Mouse (Mus musculus) splenic B cell, adult 2 months (primary cell): Measurements from ENCODE around the gene Stk32c.

ENCODE experiments used
- DNase-seq: peaks from one replicate; pipeline ENCODE4 v3.0.0-alpha.2; 2011; ENCODE audit warnings: low read depth, low spot score
- H3K27me3 ChIP-seq: 2 replicates; pipeline ENCODE4 v1.6.1; 2012; ENCODE audit warnings: mild to moderate bottlenecking, low read length, moderate library complexity, mixed read lengths; ENCODE audit not compliant: control insufficient read depth, poor library complexity, insufficient read depth, severe bottlenecking
- H3K36me3 ChIP-seq: 2 replicates; pipeline ENCODE4 v1.6.1; 2012; ENCODE audit warnings: mild to moderate bottlenecking, low read length, moderate library complexity, mixed read lengths; ENCODE audit not compliant: control insufficient read depth, poor library complexity, insufficient read depth, severe bottlenecking

Stk32c gene

GRCm38 (mm10) chr7:139091681-139092080 is 121.4 kb downstream of the Stk32c start:
- DNase-seq, result no peak
- Histone ChIP-seq H3K36me3 (no peaks in the 10 kb centered on the region), H3K27me3 (no peaks in the 10 kb centered on the region)

DNA sequence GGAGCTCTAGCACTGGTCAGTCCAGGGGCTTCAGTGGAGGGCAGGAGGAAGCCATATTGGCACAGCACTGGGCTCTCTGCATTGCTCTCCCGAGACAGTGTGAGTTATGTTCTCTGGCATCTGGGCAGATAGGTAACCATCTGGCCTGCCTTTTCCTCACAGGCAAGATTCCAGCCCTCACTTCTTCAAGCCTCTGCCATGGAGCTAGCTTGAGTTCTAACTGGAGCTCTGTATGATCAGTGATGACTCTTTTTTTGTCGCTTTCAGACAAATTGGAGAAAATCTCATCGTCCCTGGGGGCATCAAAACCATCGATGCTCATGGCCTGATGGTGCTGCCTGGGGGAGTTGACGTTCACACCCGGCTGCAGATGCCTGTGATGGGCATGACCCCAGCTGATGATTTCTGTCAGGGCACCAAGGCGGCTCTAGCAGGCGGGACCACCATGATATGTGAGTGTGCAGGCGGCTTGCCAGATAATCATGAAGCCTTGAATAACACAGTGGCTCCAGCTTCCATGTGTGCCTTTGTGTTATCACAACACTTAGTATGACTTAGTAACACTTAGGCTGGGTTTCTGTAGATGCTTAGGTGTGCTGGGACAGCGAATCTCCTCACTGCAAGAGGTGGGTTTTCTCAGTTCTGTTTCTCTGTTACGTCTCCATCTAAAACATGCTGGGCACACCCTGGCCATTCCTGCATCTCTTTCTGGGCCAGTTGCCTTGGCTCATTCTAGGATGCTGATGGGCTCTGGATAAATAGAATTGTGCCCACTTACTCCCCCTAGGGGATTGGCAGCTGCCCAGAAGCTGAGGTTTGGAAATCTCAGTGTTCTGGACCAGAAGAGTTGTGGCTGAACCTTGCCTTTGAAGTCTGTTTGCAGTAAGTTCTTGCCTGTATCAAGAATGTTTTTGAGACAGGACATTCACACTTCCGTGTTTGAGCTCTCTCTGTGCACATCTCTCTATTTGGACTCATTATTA is 122.9 kb downstream of the Stk32c start:
- Histone ChIP-seq H3K27me3 (no peaks in the 10 kb centered on the region), H3K36me3 (no peaks in the 10 kb centered on the region)
- no peak for DNase-seq

DNA sequence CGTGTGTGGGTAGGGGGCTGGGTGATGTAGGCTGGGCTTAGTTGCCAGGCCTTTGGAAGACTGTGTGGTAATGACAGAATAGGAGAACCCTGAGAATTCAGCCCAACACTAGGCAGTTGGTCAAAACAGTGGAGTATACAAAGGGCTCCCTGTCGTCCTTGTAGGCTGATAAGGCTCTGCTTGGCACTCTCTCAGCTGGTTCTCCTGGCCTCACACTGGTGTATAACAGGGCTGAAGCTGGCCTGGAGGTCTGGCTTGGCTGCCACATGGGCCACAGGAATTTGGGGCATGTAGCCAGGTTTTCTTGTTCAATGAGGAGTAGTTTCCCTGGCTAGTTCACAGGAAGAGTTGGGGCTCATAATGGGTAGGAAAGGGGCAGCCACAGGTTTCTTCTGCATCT is 125.3 kb downstream of the Stk32c start:
- no peaks in the 10 kb centered on the region for H3K27me3 ChIP-seq
- no peak for DNase-seq
- no peaks in the 10 kb centered on the region for H3K36me3 ChIP-seq

DNA sequence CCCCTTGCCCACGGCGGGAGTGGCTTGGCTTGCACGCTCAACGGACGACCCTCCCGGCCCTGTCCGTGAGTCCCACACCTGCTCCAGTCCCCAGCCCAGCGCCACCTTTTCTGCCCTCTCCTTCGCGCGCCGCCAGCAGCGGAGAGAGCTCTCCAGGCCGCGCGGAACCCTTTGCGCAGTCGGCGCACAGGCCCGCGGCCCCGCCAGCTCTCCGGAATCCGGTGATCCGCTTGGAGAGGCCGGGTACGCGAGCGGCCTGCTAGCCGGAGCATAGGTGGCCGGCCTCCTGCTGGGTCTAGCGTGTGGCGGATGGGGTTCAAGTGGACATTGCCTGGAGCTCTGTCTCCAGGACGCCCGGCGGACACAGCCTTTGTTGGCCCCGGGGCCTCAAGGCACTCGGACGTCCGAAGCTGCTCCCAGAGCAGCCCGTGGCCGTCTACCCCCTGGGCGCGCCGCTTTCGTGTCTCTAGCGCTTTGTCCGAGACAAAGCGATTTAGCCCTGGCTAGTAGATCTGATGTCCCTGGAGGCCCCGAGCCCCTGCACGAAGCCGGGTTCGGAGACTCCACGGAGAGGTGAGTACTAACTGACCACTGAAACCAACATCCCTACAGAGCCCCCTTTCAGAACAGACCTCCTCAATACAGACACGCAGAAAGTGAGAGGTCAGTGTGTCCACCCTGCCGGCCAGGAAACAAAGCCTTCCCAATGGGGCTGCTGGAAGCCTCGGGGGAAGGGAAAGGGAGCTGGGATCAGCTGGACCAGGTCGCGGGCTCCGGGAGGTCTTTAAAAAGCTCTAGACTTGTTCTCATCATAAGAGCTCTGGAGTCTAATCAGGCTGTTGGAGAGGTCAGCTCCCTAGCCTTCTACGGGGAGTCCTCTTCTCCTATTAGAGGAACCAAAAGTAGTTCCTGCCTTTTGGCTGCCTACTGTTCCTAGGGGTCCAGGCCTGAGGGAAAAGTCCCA is 126.6 kb downstream of the Stk32c start:
- H3K36me3 ChIP-seq, result no peaks in the 10 kb centered on the region
- DNase-seq, result no peak
- H3K27me3 ChIP-seq, result no peaks in the 10 kb centered on the region

GRCm38 (mm10) chr7:139085629-139086194 is 127.4 kb downstream of the Stk32c start, which contains the start of gene Dpysl4:
TSS of gene Dpysl4 (plus strand) at chr7:139086001.
- DNase-seq, result no peak
- no peaks in the 10 kb centered on the region for H3K27me3 ChIP-seq
- no peaks in the 10 kb centered on the region for H3K36me3 ChIP-seq

GRCm38 (mm10) chr7:139084316-139084715 is 128.8 kb downstream of the Stk32c start:
- DNase-seq, result no peak
- Histone ChIP-seq H3K27me3 (no peaks in the 10 kb centered on the region), H3K36me3 (no peaks in the 10 kb centered on the region)

GRCm38 (mm10) chr7:139082281-139082680 is 130.8 kb downstream of the Stk32c start:
- Histone ChIP-seq H3K36me3 (no peaks in the 10 kb centered on the region), H3K27me3 (no peaks in the 10 kb centered on the region)
- no peak for DNase-seq

- no peaks in the 10 kb centered on the region for H3K36me3 ChIP-seq
Measured at GRCm38 (mm10) chr7:139081158-139081557, 131.9 kb downstream of the Stk32c start.

DNA sequence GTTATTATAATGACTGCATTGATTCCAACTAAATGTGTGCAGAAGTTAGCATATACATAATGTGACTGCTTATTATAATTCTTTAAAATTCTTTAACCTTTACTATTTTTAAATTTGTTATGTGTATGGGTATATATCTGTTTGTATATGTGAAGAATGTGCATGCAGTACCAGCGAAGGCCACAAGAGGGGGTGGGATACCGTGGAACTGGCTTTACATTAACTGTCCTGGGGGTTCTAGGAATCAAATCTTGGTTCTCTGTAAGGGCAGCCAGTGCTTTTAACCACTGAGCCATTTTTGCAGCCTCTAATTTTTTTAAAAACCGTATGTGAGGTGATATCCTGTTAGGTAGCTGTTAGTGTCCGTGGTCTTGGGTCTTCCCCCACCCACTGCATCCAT is 132.4 kb downstream of the Stk32c start:
- DNase-seq, result no peak
- Histone ChIP-seq H3K36me3 (no peaks in the 10 kb centered on the region), H3K27me3 (no peaks in the 10 kb centered on the region)

More at GRCm38 (mm10) chr7:139081158-139081557, 131.9 kb downstream of the Stk32c start:
- DNase-seq, result no peak
- H3K27me3 ChIP-seq, result no peaks in the 10 kb centered on the region

GRCm38 (mm10) chr7:139079141-139079540 is 134.0 kb downstream of the Stk32c start:
- Histone ChIP-seq H3K36me3 (no peaks in the 10 kb centered on the region), H3K27me3 (no peaks in the 10 kb centered on the region)
- no peak for DNase-seq

DNA sequence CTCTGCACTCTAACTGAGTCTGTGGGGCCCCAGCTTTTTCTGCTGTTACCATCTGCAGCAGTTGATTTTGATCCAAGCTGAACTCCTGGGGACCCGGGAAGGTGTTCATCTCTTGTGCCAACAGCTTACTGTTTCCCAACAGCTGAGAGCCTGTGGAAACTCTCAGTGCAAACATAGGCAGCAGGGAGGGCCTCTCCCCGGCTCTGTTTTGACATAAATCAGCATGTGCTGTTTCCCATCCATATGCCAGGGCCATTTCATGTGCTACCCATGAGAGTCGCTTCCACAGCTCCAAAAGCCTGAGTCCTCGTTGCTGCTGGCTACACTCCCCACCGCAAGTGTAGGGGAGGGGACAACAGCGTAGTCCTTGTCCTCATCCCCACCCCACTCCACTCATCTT is 134.9 kb downstream of the Stk32c start:
- H3K36me3 ChIP-seq, result no peaks in the 10 kb centered on the region
- DNase-seq, result no peak
- H3K27me3 ChIP-seq, result no peaks in the 10 kb centered on the region

DNA sequence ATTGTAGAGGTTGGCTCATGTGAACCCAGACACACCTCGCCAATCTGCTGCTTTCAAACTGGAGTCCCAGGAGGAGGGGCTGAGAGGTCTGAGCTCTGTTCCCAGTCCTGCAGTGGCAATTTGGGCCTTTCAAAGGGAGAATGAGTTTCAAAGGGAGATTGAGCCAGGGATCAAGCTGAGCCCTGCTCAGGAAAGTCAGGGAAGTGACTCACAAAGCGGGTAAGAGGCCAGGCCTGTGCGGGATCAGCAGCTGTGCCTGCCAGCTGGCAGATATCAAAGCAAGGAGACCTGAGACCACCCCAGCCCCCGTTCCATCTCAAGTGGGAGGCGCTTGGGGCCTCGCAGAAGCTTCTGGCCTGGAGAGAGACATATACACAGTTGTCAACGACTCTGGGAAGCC is 135.8 kb downstream of the Stk32c start:
- Histone ChIP-seq H3K27me3 (no peaks in the 10 kb centered on the region), H3K36me3 (no peaks in the 10 kb centered on the region)
- DNase-seq, result no peak

GRCm38 (mm10) chr7:139075054-139075794 is 137.9 kb downstream of the Stk32c start:
- no peaks in the 10 kb centered on the region for H3K27me3 ChIP-seq
- H3K36me3 ChIP-seq, result no peaks in the 10 kb centered on the region
- no peak for DNase-seq

GRCm38 (mm10) chr7:139074189-139074588 is 138.9 kb downstream of the Stk32c start:
- no peak for DNase-seq
- Histone ChIP-seq H3K27me3 (no peaks in the 10 kb centered on the region), H3K36me3 (no peaks in the 10 kb centered on the region)
